Mouse (Mus musculus) hindbrain, embryonic 11.5 days (tissue): Measurements from ENCODE around the gene Ptpn5. TPM values are rescaled to one million over a fixed set of nuclear protein-coding genes. Genes with fewer than 3 reads are reported as not detected.

Experiments
- ATAC-seq: fragments of 200-750 bp; cut with Nextera tagmentation; 2 replicates; pipeline ENCODE4 v1.8.0; 2017; ENCODE audit warnings: mild to moderate bottlenecking, moderate TSS enrichment, moderate library complexity; ENCODE audit not compliant: low FRiP score
- DNase-seq: peaks from one replicate; pipeline ENCODE4 v3.0.0-alpha.2; 2015; ENCODE audit warnings: low spot score
- H3K27ac ChIP-seq: fragments of 300-500 bp; sonication (generic); 2 replicates; pipeline ENCODE4 v1.5.1; 2014; ENCODE audit warnings: mild to moderate bottlenecking, low read depth, low read length
- H3K27me3 ChIP-seq: fragments of 300-500 bp; sonication (generic); 2 replicates; pipeline ENCODE4 v1.6.1; 2014; ENCODE audit warnings: mild to moderate bottlenecking, low read length, moderate library complexity, mixed read lengths; ENCODE audit not compliant: control insufficient read depth, insufficient read depth
- H3K36me3 ChIP-seq: fragments of 300-500 bp; sonication (generic); 2 replicates; pipeline ENCODE4 v1.6.1; 2014; ENCODE audit warnings: mild to moderate bottlenecking, low read length, moderate library complexity, mixed read lengths; ENCODE audit not compliant: control insufficient read depth, insufficient read depth
- H3K4me1 ChIP-seq: fragments of 300-500 bp; sonication (generic); replicated peaks from 2 replicates; pipeline ENCODE4 v1.6.1; 2014; ENCODE audit warnings: low read length, mixed read lengths; ENCODE audit not compliant: control insufficient read depth, insufficient read depth
- H3K4me2 ChIP-seq: fragments of 300-500 bp; sonication (generic); replicated peaks from 2 replicates; pipeline ENCODE4 v1.6.1; 2014; ENCODE audit warnings: mild to moderate bottlenecking, low read depth, low read length
- H3K4me3 ChIP-seq: fragments of 300-500 bp; sonication (generic); 2 replicates; pipeline ENCODE4 v1.5.1; 2014; ENCODE audit warnings: low read depth, low read length
- H3K9ac ChIP-seq: fragments of 300-500 bp; sonication (generic); 2 replicates; pipeline ENCODE4 v1.6.1; 2014; ENCODE audit warnings: low read depth, low read length
- H3K9me3 ChIP-seq: fragments of 300-500 bp; sonication (generic); 2 replicates; pipeline ENCODE4 v1.6.1; 2016; ENCODE audit warnings: low read length; ENCODE audit not compliant: control insufficient read depth
- WGBS: fragments of 180-500 bp; shearing (Covaris S2); extraction: QIAGEN DNeasy Blood & Tissue Kit; methylation state at CpG from one replicate; pipeline ENCODE4 v1.1.7; 2014; 5-methylcytosine and 5-hydroxymethylcytosine counted together
- polyA plus RNA-seq: library from polyadenylated mRNA; unstranded; fragments of >200 nt; fragmentation: Nextera tagmentation; extraction: Ambion mirVana; gene quantifications from 2 replicates; pipeline ENCODE4 v1.2.1, GENCODE M21; 2014

The Ptpn5 gene
- 27.9 and 28.2 TPM in 2 replicates for polyA plus RNA-seq

GRCm38 (mm10) chr7:47133331-47133730 lies at the start of gene Ptpn5:
Gene Ptpn5 (minus strand): TSS chr7:47133684.
- Histone ChIP-seq H3K9ac (peak within 1 kb of the TSS; percentile 79), H3K27me3 (peaks cover 15% of the 10 kb centered on the region), H3K4me1 (no peaks in the 10 kb centered on the region), H3K4me2 (peak within 1 kb of the TSS; percentile 58), H3K9me3 (no peaks in the 10 kb centered on the region), H3K4me3 (peak within 1 kb of the TSS; percentile 54), H3K27ac (peak within 1 kb of the TSS; percentile 78), H3K36me3 (no peaks in the 10 kb centered on the region)
- no peak for ATAC-seq
- DNase-seq = peak; percentile 43
- WGBS = 4% methylated on average over 13 of the region's 13 CpGs

- Histone ChIP-seq H3K4me1 (no peaks in the 10 kb centered on the region), H3K4me3 (no peak overlapping the region), H3K27me3 (no peaks in the 10 kb centered on the region), H3K4me2 (no peak overlapping the region), H3K9ac (no peak overlapping the region), H3K27ac (no peak overlapping the region), H3K36me3 (no peaks in the 10 kb centered on the region), H3K9me3 (no peaks in the 10 kb centered on the region)
- ATAC-seq = no peak
- 81% methylated on average over 5 of the region's 5 CpGs for WGBS
- DNase-seq = no peak
Measured at GRCm38 (mm10) chr7:47170814-47171213, 37.3 kb upstream of the Ptpn5 start.

GRCm38 (mm10) chr7:47165028-47165427 lies 31.5 kb upstream of the Ptpn5 start:
- H3K9me3 ChIP-seq = no peaks in the 10 kb centered on the region
- no peak overlapping the region for H3K4me2 ChIP-seq
- no peak overlapping the region for H3K9ac ChIP-seq
- no peaks in the 10 kb centered on the region for H3K4me1 ChIP-seq
- WGBS = 82% methylated on average over 4 of the region's 4 CpGs
- H3K4me3 ChIP-seq = no peak overlapping the region
- DNase-seq = no peak
- no peak for ATAC-seq
- H3K27ac ChIP-seq = no peak overlapping the region
- H3K36me3 ChIP-seq = no peaks in the 10 kb centered on the region
- no peaks in the 10 kb centered on the region for H3K27me3 ChIP-seq

- Histone ChIP-seq H3K27me3 (no peaks in the 10 kb centered on the region), H3K4me3 (no peak overlapping the region), H3K9me3 (no peaks in the 10 kb centered on the region), H3K4me2 (no peak overlapping the region), H3K27ac (no peak overlapping the region), H3K4me1 (no peaks in the 10 kb centered on the region), H3K9ac (no peak overlapping the region), H3K36me3 (no peaks in the 10 kb centered on the region)
- ATAC-seq (no peak), DNase-seq (no peak)
- WGBS = 91% methylated on average over 4 of the region's 4 CpGs
Measured at GRCm38 (mm10) chr7:47163203-47163602, 29.7 kb upstream of the Ptpn5 start.

- DNase-seq = no peak
- Histone ChIP-seq H3K4me2 (no peak overlapping the region), H3K36me3 (no peaks in the 10 kb centered on the region)
Measured at GRCm38 (mm10) chr7:47158451-47158850, 25.0 kb upstream of the Ptpn5 start.

GRCm38 (mm10) chr7:47157743-47158142 lies 24.3 kb upstream of the Ptpn5 start:
- H3K4me1 ChIP-seq = no peaks in the 10 kb centered on the region
- no peak overlapping the region for H3K4me2 ChIP-seq
- ATAC-seq (no peak), DNase-seq (no peak)
- no peak overlapping the region for H3K27ac ChIP-seq
- no peak overlapping the region for H3K9ac ChIP-seq
- H3K36me3 ChIP-seq = no peaks in the 10 kb centered on the region
- no peak overlapping the region for H3K4me3 ChIP-seq
- no peaks in the 10 kb centered on the region for H3K9me3 ChIP-seq
- WGBS = 87% methylated on average over 9 of the region's 9 CpGs
- no peaks in the 10 kb centered on the region for H3K27me3 ChIP-seq

More at GRCm38 (mm10) chr7:47158451-47158850, 25.0 kb upstream of the Ptpn5 start:
- no peak overlapping the region for H3K27ac ChIP-seq
- no peak for ATAC-seq
- no peaks in the 10 kb centered on the region for H3K27me3 ChIP-seq
- H3K9ac ChIP-seq = no peak overlapping the region
- WGBS = 67% methylated on average over 2 of the region's 2 CpGs
- H3K4me1 ChIP-seq = no peaks in the 10 kb centered on the region
- no peaks in the 10 kb centered on the region for H3K9me3 ChIP-seq
- no peak overlapping the region for H3K4me3 ChIP-seq

GRCm38 (mm10) chr7:47155849-47156248 lies 22.4 kb upstream of the Ptpn5 start:
- no peak for ATAC-seq
- Histone ChIP-seq H3K4me2 (no peak overlapping the region), H3K36me3 (no peaks in the 10 kb centered on the region), H3K27me3 (no peaks in the 10 kb centered on the region), H3K4me3 (no peak overlapping the region), H3K9me3 (no peaks in the 10 kb centered on the region), H3K9ac (no peak overlapping the region), H3K27ac (no peak overlapping the region), H3K4me1 (no peaks in the 10 kb centered on the region)
- 86% methylated on average over 2 of the region's 2 CpGs for WGBS
- DNase-seq = no peak

GRCm38 (mm10) chr7:47155396-47155795 lies 21.9 kb upstream of the Ptpn5 start:
- Histone ChIP-seq H3K4me2 (no peak overlapping the region), H3K9ac (no peak overlapping the region), H3K4me1 (no peaks in the 10 kb centered on the region), H3K36me3 (no peaks in the 10 kb centered on the region), H3K27me3 (no peaks in the 10 kb centered on the region), H3K27ac (no peak overlapping the region), H3K9me3 (no peaks in the 10 kb centered on the region), H3K4me3 (no peak overlapping the region)
- 89% methylated on average over 4 of the region's 4 CpGs for WGBS
- ATAC-seq (no peak), DNase-seq (no peak)

GRCm38 (mm10) chr7:47150420-47151061 lies 17.1 kb upstream of the Ptpn5 start:
- Histone ChIP-seq H3K4me3 (no peak overlapping the region), H3K4me2 (no peak overlapping the region), H3K27me3 (no peaks in the 10 kb centered on the region), H3K9me3 (no peaks in the 10 kb centered on the region), H3K4me1 (no peaks in the 10 kb centered on the region), H3K27ac (no peak overlapping the region), H3K36me3 (no peaks in the 10 kb centered on the region), H3K9ac (no peak overlapping the region)
- WGBS = 18% methylated on average over 11 of the region's 11 CpGs
- 0 out of 2 replicates have a peak, but pooled peaks have one; percentile 35 for ATAC-seq
- DNase-seq = peak; percentile 71
